Mouse (Mus musculus) heart, embryonic 11.5 days (tissue): ENCODE measurements around the gene Gfod2. TPM values are rescaled to one million over a fixed set of nuclear protein-coding genes. Genes with fewer than 3 reads are reported as not detected.

Experiments
- polyA plus RNA-seq: library from polyadenylated mRNA; unstranded; fragments of >200 nt; fragmentation: Nextera tagmentation; extraction: Ambion mirVana; gene quantifications from 2 replicates; pipeline ENCODE4 v1.2.1, GENCODE M21; 2014

Gfod2 gene
- polyA plus RNA-seq, 1 experiment from 2014 or later, result 8.0 TPM

Other genes starting within 250 kb of the Gfod2 start
- 6.4 and 8.2 TPM in 2 replicates for gene Hsd11b2, start 239.9 kb downstream of the Gfod2 start, polyA plus RNA-seq
- gene Atp6v0d1, start 192.6 kb downstream of the Gfod2 start, polyA plus RNA-seq, result 80.7 and 86.3 TPM in 2 replicates
- gene Ripor1, start 153.4 kb downstream of the Gfod2 start, polyA plus RNA-seq, result 23.6 and 27.9 TPM in 2 replicates
- 53.9 and 66.3 TPM in 2 replicates for gene Ctcf, start 122.1 kb downstream of the Gfod2 start, polyA plus RNA-seq
- gene Agrp, start 121.3 kb downstream of the Gfod2 start, polyA plus RNA-seq, result 0.50 and 0.84 TPM in 2 replicates
- 0.27 and 0.46 TPM in 2 replicates for gene Carmil2, start 72.4 kb downstream of the Gfod2 start, polyA plus RNA-seq
- gene Acd, start 57.6 kb downstream of the Gfod2 start, polyA plus RNA-seq, result 39.3 and 41.5 TPM in 2 replicates
- 10.9 and 14.2 TPM in 2 replicates for gene Pard6a, start 57.5 kb downstream of the Gfod2 start, polyA plus RNA-seq
- gene 4933405L10Rik, start 51.0 kb downstream of the Gfod2 start, polyA plus RNA-seq, result 0.13 TPM in 1 of 2 replicates, not detected in the other
- gene Enkd1, start 50.5 kb downstream of the Gfod2 start, polyA plus RNA-seq, result 13.3 and 16.9 TPM in 2 replicates
- gene Ranbp10, start 68.7 kb upstream of the Gfod2 start, polyA plus RNA-seq, result 11.4 and 14.3 TPM in 2 replicates
- gene Tsnaxip1, start 69.1 kb upstream of the Gfod2 start, polyA plus RNA-seq, result 0.07 and 0.13 TPM in 2 replicates
- gene Cenpt, start 94.6 kb upstream of the Gfod2 start, polyA plus RNA-seq, result 45.7 and 47.9 TPM in 2 replicates
- gene Thap11, start 96.5 kb upstream of the Gfod2 start, polyA plus RNA-seq, result 47.2 and 49.8 TPM in 2 replicates
- gene Nutf2, start 101.9 kb upstream of the Gfod2 start, polyA plus RNA-seq, result 231 and 265 TPM in 2 replicates
- 22.2 and 29.7 TPM in 2 replicates for gene Edc4, start 122.2 kb upstream of the Gfod2 start, polyA plus RNA-seq
- gene Nrn1l, start 134.9 kb upstream of the Gfod2 start, polyA plus RNA-seq, result 0.39 TPM in 1 of 2 replicates, not detected in the other
- gene Pskh1, start 141.8 kb upstream of the Gfod2 start, polyA plus RNA-seq, result 14.7 and 17.4 TPM in 2 replicates
- gene Ctrl, start 175.2 kb upstream of the Gfod2 start, polyA plus RNA-seq, result 1.1 and 1.3 TPM in 2 replicates
- gene Psmb10, start 179.8 kb upstream of the Gfod2 start, polyA plus RNA-seq, result 50.8 and 60.0 TPM in 2 replicates
- 0.70 and 2.6 TPM in 2 replicates for gene Lcat, start 184.7 kb upstream of the Gfod2 start, polyA plus RNA-seq
- gene Slc12a4, start 207.4 kb upstream of the Gfod2 start, polyA plus RNA-seq, result 28.6 and 39.9 TPM in 2 replicates
- not detected in 2 replicates for gene Dpep3, start 220.8 kb upstream of the Gfod2 start, polyA plus RNA-seq
- gene Dus2, start 232.7 kb upstream of the Gfod2 start, polyA plus RNA-seq, result 17.4 and 18.8 TPM in 2 replicates
- gene Dpep2nb, start 247.3 kb upstream of the Gfod2 start, polyA plus RNA-seq, result 0.33 TPM in 1 of 2 replicates, not detected in the other